16 mouse cellular contexts compared by ENCODE assay signal in genomic region chr15:97851011-97851410, GRCm38 (mm10). TPM values are rescaled to one million over a fixed set of nuclear protein-coding genes. Genes with fewer than 3 reads are reported as not detected.
DNase-seq lines count a peak whose midpoint lies in the region; ATAC-seq and TF ChIP-seq lines count a peak whose summit lies in the region.
"Had no signal": no experiment of that assay in that cellular context is flagged by ENCODE, and none has a peak within 500 bp of the region (broad histone marks: within the 10 kb centered on the region; RNA-seq: fewer than 3 reads in every experiment).

No protein-coding gene starts in this region.

- H3K4me1 ChIP-seq in MEL (ENCODE audit: control insufficient read depth in 1 of 2, insufficient read depth in 2 of 2, low read length in 2 of 2), result peaks cover 12 to 41% of the 10 kb centered on the region in 2 experiments
- peaks cover 21% of the 10 kb centered on the region for H3K4me1 ChIP-seq in liver, embryonic 11.5 days (replicated peaks; ENCODE audit: control insufficient read depth, insufficient read depth, low read length)
- peaks cover 64% of the 10 kb centered on the region for H3K4me1 ChIP-seq in liver, embryonic 15.5 days (replicated peaks)
- H3K4me1 ChIP-seq: hindbrain, embryonic 13.5 days had no signal

- TF ChIP-seq EP300 in MEL (IDR thresholded peaks at IDR 0.05; ENCODE audit: low read depth in 1 of 2, low read length in 2 of 2), result no peak

- no peak for TF ChIP-seq RAD21 in MEL (IDR thresholded peaks at IDR 0.05; ENCODE audit: low read depth, low read length)

- no peaks in the 10 kb centered on the region for H3K9me3 ChIP-seq in MEL (replicated peaks; ENCODE audit: insufficient read depth, low read length)
- H3K9me3 ChIP-seq in liver, embryonic 11.5 days (ENCODE audit: control insufficient read depth, low read length), result no peaks in the 10 kb centered on the region
- H3K9me3 ChIP-seq in liver, embryonic 15.5 days (replicated peaks), result no peaks in the 10 kb centered on the region
- H3K9me3 ChIP-seq: embryonic facial prominence, embryonic 10.5 days; forebrain, embryonic 12.5 days; hindbrain, embryonic 13.5 days had no signal

- H3K27ac ChIP-seq in MEL (ENCODE audit: control insufficient read depth, low read depth, low read length), result peak overlapping the region; percentile 90
- no peak overlapping the region for H3K27ac ChIP-seq in liver, embryonic 11.5 days (ENCODE audit: low read depth, low read length)
- peak overlapping the region; percentile 83 for H3K27ac ChIP-seq in liver, embryonic 15.5 days (replicated peaks)
- H3K27ac ChIP-seq: embryonic facial prominence, embryonic 10.5 days; forebrain, embryonic 12.5 days; hindbrain, embryonic 13.5 days; hindbrain, postnatal 0 days had no signal

- H3K27me3 ChIP-seq in MEL (ENCODE audit: control insufficient read depth in 1 of 2, insufficient read depth in 2 of 2, low read length in 2 of 2), result no peaks in the 10 kb centered on the region
- H3K27me3 ChIP-seq in liver, embryonic 11.5 days (replicated peaks; ENCODE audit: control insufficient read depth, insufficient read depth, low read length), result no peaks in the 10 kb centered on the region
- H3K27me3 ChIP-seq in liver, embryonic 15.5 days, result no peaks in the 10 kb centered on the region
- H3K27me3 ChIP-seq: forebrain, embryonic 12.5 days; hindbrain, embryonic 13.5 days had no signal

- H3K4me3 ChIP-seq in MEL (ENCODE audit: control insufficient read depth in 1 of 2, insufficient read depth in 1 of 2, low read depth in 2 of 2, low read length in 2 of 2), result peak overlapping the region; percentile 4 to 19; a peak in 2 of 4 replicates
- no peak overlapping the region for H3K4me3 ChIP-seq in liver, embryonic 11.5 days (ENCODE audit: low read depth, low read length)
- H3K4me3 ChIP-seq in liver, embryonic 15.5 days (replicated peaks), result no peak overlapping the region
- H3K4me3 ChIP-seq: embryonic facial prominence, embryonic 10.5 days; forebrain, embryonic 12.5 days; hindbrain, embryonic 13.5 days had no signal

- no peak for TF ChIP-seq CTCF in MEL (IDR thresholded peaks at IDR 0.05 in 2 of 3, conservative IDR thresholded peaks at IDR 0.05 in 1 of 3; ENCODE audit: control insufficient read depth in 1 of 3, insufficient read depth in 1 of 3, low read depth in 2 of 3, low read length in 3 of 3, poor library complexity in 1 of 3, severe bottlenecking in 1 of 3)

- peak overlapping the region; percentile 45 for H3K9ac ChIP-seq in MEL (ENCODE audit: control insufficient read depth, low read depth, low read length, poor library complexity, severe bottlenecking)
- no peak overlapping the region for H3K9ac ChIP-seq in liver, embryonic 11.5 days (ENCODE audit: low read depth, low read length)
- H3K9ac ChIP-seq in liver, embryonic 15.5 days, result no peak overlapping the region
- H3K9ac ChIP-seq: forebrain, embryonic 12.5 days; hindbrain, embryonic 13.5 days had no signal

- WGBS in liver, embryonic 11.5 days, result 57% methylated on average over 5 of the region's 5 CpGs
- 36% methylated on average over 5 of the region's 5 CpGs for WGBS in liver, embryonic 15.5 days (ENCODE audit: insufficient replicate concordance)

- peaks cover 48% of the 10 kb centered on the region for H3K79me2 ChIP-seq in MEL (ENCODE audit: control insufficient read depth, insufficient read depth, low read length, poor library complexity)

- H3K4me2 ChIP-seq in liver, embryonic 11.5 days, result peak overlapping the region; percentile 37
- H3K4me2 ChIP-seq in liver, embryonic 15.5 days, result peak overlapping the region; percentile 52
- H3K4me2 ChIP-seq: forebrain, embryonic 12.5 days; hindbrain, embryonic 13.5 days had no signal

- TF ChIP-seq POLR2A in MEL (IDR thresholded peaks at IDR 0.05; ENCODE audit: control insufficient read depth in 1 of 2, insufficient read depth in 1 of 2, low read depth in 1 of 2, low read length in 2 of 2, poor library complexity in 1 of 2), result no peak

- DNase-seq in MEL (ENCODE audit: low read depth, low spot score), result peak; percentile 92
- DNase-seq in c-Kit-negative CD71-positive TER-119-positive erythroid progenitor cells, embryonic 14.5 days (ENCODE audit: low read depth, low spot score), result peak; percentile 44
- no peak for DNase-seq in liver, embryonic 11.5 days (ENCODE audit: low spot score)
- no peak for DNase-seq in gastrocnemius, adult 18-20 months (ENCODE audit: low spot score)
- DNase-seq in gastrocnemius, postnatal 4 days (ENCODE audit: low spot score in 2 of 2), result no peak
- DNase-seq: adrenal gland, postnatal 10 days; cerebellum, adult 2 months; heart, postnatal 10 days; heart, postnatal 4 days had no signal

- ATAC-seq in liver, embryonic 11.5 days (replicated peaks; ENCODE audit: low FRiP score), result peak; percentile 42; the same call in 1 of the 2 replicates
- ATAC-seq in liver, embryonic 15.5 days (ENCODE audit: insufficient read depth), result peak; percentile 66
- ATAC-seq in monocyte, adult 5-6 weeks (replicated peaks; ENCODE audit: insufficient number of reproducible peaks, low FRiP score, low TSS enrichment, poor library complexity, severe bottlenecking), result no peak
- ATAC-seq: hindbrain, postnatal 0 days had no signal

- peaks cover 1 to 29% of the 10 kb centered on the region in 2 experiments; a peak in 3 of 4 replicates for H3K36me3 ChIP-seq in MEL (ENCODE audit: control insufficient read depth in 1 of 2, insufficient read depth in 2 of 2, low read length in 2 of 2)
- no peaks in the 10 kb centered on the region for H3K36me3 ChIP-seq in liver, embryonic 11.5 days (ENCODE audit: control insufficient read depth, insufficient read depth, low read length)
- no peaks in the 10 kb centered on the region for H3K36me3 ChIP-seq in liver, embryonic 15.5 days (replicated peaks)
- H3K36me3 ChIP-seq: embryonic facial prominence, embryonic 10.5 days; forebrain, embryonic 12.5 days; hindbrain, embryonic 13.5 days had no signal

TF ChIP-seq in MEL, 35 proteins besides CTCF, POLR2A, EP300 and RAD21:
- TF ChIP-seq SMC3 (IDR thresholded peaks at IDR 0.05; ENCODE audit: low read depth, low read length) (no peak), TAL1 (IDR thresholded peaks at IDR 0.05; ENCODE audit: low read length) (peak; percentile 72)

RNA-seq across cellular contexts. Expression of gene Hdac7, which starts 6.7 kb away (rescaled TPM):
- 100 and 102 TPM in 2 replicates for total RNA-seq in MEL (2012; rRNA removed)
- 100 to 1,000 TPM in 1 of 2 experiments, not detected in 1; 389 TPM for polyA plus RNA-seq in MEL (2012; ENCODE audit: insufficient read depth in 1 of 2, insufficient read length in 2 of 2, low read depth in 1 of 2, low replicate concordance in 2 of 2, missing spikeins in 1 of 2)
- 28.1 and 33.5 TPM in 2 replicates for polyA plus RNA-seq in liver, embryonic 11.5 days (2014; fragmentation: Nextera tagmentation; extraction: Ambion mirVana)
- polyA plus RNA-seq in liver, embryonic 15.5 days (2015; fragmentation: Nextera tagmentation; extraction: Ambion mirVana), result 5.7 and 6.5 TPM in 2 replicates
- 10 to 100 TPM in 1 of 2 experiments, 1 to 10 TPM in 1; 6.2 to 10.3 TPM for total RNA-seq in gastrocnemius, adult 18-20 months (2021)
- 6.5 to 17.5 TPM (median 10.7 TPM) in 3 replicates for total RNA-seq in monocyte, adult 5-6 weeks (2017)
- total RNA-seq in gastrocnemius, postnatal 4 days (2021), result 10 to 100 TPM; 53.6 to 57.9 TPM

RNA-seq across cellular contexts. Expression of gene Vdr, which starts 59.4 kb away (rescaled TPM):
- total RNA-seq in MEL (2012; rRNA removed), result 0.54 and 0.69 TPM in 2 replicates
- 1 to 10 TPM in 1 of 2 experiments, not detected in 1; 1.9 TPM for polyA plus RNA-seq in MEL (2012; ENCODE audit: insufficient read depth in 1 of 2, insufficient read length in 2 of 2, low read depth in 1 of 2, low replicate concordance in 2 of 2, missing spikeins in 1 of 2)
- 0.96 and 1.2 TPM in 2 replicates for polyA plus RNA-seq in liver, embryonic 11.5 days (2014; fragmentation: Nextera tagmentation; extraction: Ambion mirVana)
- polyA plus RNA-seq in liver, embryonic 15.5 days (2015; fragmentation: Nextera tagmentation; extraction: Ambion mirVana), result 0.14 and 0.15 TPM in 2 replicates
- under 1 TPM; 0.09 TPM for total RNA-seq in gastrocnemius, adult 18-20 months (2021)
- total RNA-seq in monocyte, adult 5-6 weeks (2017), result 1.3 to 2.5 TPM in 2 of 3 replicates, not detected in the other
- total RNA-seq in gastrocnemius, postnatal 4 days (2021), result under 1 TPM; 0.15 to 0.47 TPM
- polyA plus RNA-seq: forebrain, embryonic 16.5 days had no signal

Comparison
In these comparisons a context has a peak if more than half of its experiments do, and no peak if none do; other contexts are left out.
1. DNase-seq: peak in MEL (single experiment) and c-Kit-negative CD71-positive TER-119-positive erythroid progenitor cells, embryonic 14.5 days (single experiment); none in liver, embryonic 11.5 days (single experiment), gastrocnemius, adult 18-20 months (single experiment) and gastrocnemius, postnatal 4 days (0 of 2).
2. H3K4me3 ChIP-seq: peak in MEL (2 of 2); none in liver, embryonic 11.5 days (single experiment) and liver, embryonic 15.5 days (single experiment).